Mouse (Mus musculus): ENCODE results near the gene Vmn1r234. TPM values are rescaled to one million over a fixed set of nuclear protein-coding genes. Genes with fewer than 3 reads are reported as not detected.
"Not testable (repeated sequence)": the region's sequence is repeated elsewhere in the genome, so short reads cannot be mapped to it uniquely, and the experiment has no call there.

Vmn1r234 gene
- total RNA-seq (2021), result not detected
- long read RNA-seq, experiment 1, result 0 reads
- long read RNA-seq, experiment 2, result 0 reads

GRCm38 (mm10) chr17:21225787-21226186 is at the start of gene Vmn1r234:
TSS of gene Vmn1r234 (plus strand) at chr17:21226087.
- intact Hi-C loops (cut with DNase I), result no loop called here
- Histone ChIP-seq H3K4me3 (no peak within 1 kb of the TSS), H3K27ac (no peak within 1 kb of the TSS)
- TF ChIP-seq CTCF (IDR thresholded peaks at IDR 0.05), result no peak
- no peak for DNase-seq (ENCODE audit: extremely low spot score in 1 of 2, low spot score in 2 of 2)

GRCm38 (mm10) chr17:21211081-21211480 is 14.8 kb upstream of the Vmn1r234 start:
- intact Hi-C loops (cut with DNase I); DNase-seq (ENCODE audit: extremely low spot score in 1 of 2, low spot score in 2 of 2); H3K4me3 ChIP-seq; H3K27ac ChIP-seq: not testable (repeated sequence)

- no peak overlapping the region for H3K4me3 ChIP-seq
- DNase-seq (ENCODE audit: extremely low spot score in 1 of 2, low spot score in 2 of 2), result peak; percentile 43 to 55
- intact Hi-C loops (cut with DNase I), result loop anchor here (2.0 to 5.0 kb wide), 3 partner anchors 191 to 346 kb away; partner anchors contain the start of gene Zfp54
Measured at GRCm38 (mm10) chr17:21231654-21232053, 5.8 kb downstream of the Vmn1r234 start.

GRCm38 (mm10) chr17:21256111-21256510 is 30.2 kb downstream of the Vmn1r234 start, which contains the start of gene Vmn1r235:
TSS of gene Vmn1r235 (plus strand) at chr17:21256411.
- no peak for TF ChIP-seq CTCF (IDR thresholded peaks at IDR 0.05)
- intact Hi-C loops (cut with DNase I), result no loop called here
- no peak within 1 kb of the TSS for H3K4me3 ChIP-seq
- DNase-seq (ENCODE audit: extremely low spot score in 1 of 2, low spot score in 2 of 2), result no peak
- H3K27ac ChIP-seq, result no peak within 1 kb of the TSS

More at GRCm38 (mm10) chr17:21231654-21232053, 5.8 kb downstream of the Vmn1r234 start:
- peak; percentile 65 for TF ChIP-seq CTCF (IDR thresholded peaks at IDR 0.05)
- H3K27ac ChIP-seq, result no peak overlapping the region

GRCm38 (mm10) chr17:21272103-21272502 is 46.2 kb downstream of the Vmn1r234 start:
- peak; percentile 37 for DNase-seq (ENCODE audit: extremely low spot score in 1 of 2, low spot score in 2 of 2)
- TF ChIP-seq CTCF (IDR thresholded peaks at IDR 0.05), result peak; percentile 76
- intact Hi-C loops (cut with DNase I), result loop anchor here (1.0 kb wide), 2 partner anchors 150 to 244 kb away; no protein-coding TSS in a partner anchor
- no peak overlapping the region for H3K4me3 ChIP-seq
- H3K27ac ChIP-seq, result no peak overlapping the region

GRCm38 (mm10) chr17:21282642-21283041 is 56.8 kb downstream of the Vmn1r234 start, which contains the start of gene Vmn1r236:
TSS of gene Vmn1r236 (plus strand) at chr17:21282942.
- no peak for TF ChIP-seq CTCF (IDR thresholded peaks at IDR 0.05)
- Histone ChIP-seq H3K27ac (no peak within 1 kb of the TSS), H3K4me3 (no peak within 1 kb of the TSS)
- no peak for DNase-seq (ENCODE audit: extremely low spot score in 1 of 2, low spot score in 2 of 2)
- intact Hi-C loops (cut with DNase I), result no loop called here

GRCm38 (mm10) chr17:21284395-21284794 is 58.5 kb downstream of the Vmn1r234 start:
- Histone ChIP-seq H3K4me3 (no peak overlapping the region), H3K27ac (no peak overlapping the region)
- no peak for TF ChIP-seq CTCF (IDR thresholded peaks at IDR 0.05)
- no peak for DNase-seq (ENCODE audit: extremely low spot score in 1 of 2, low spot score in 2 of 2)
- intact Hi-C loops (cut with DNase I), result no loop called here

Small RNAs within 50 kb of the gene (microRNA-seq; reads per million reads assigned to microRNA genes)
- 0 reads per million in 2 experiments for gene Gm26384

Other genes starting within 250 kb of the Vmn1r234 start
- gene Vmn1r233, start 229.6 kb upstream of the Vmn1r234 start, total RNA-seq (2021), result not detected
- gene Zfp160, start 217.2 kb upstream of the Vmn1r234 start, total RNA-seq (2021), result 10 to 100 TPM; 19.7 to 22.4 TPM
- gene Vmn1r235, start 30.3 kb downstream of the Vmn1r234 start, total RNA-seq (2021), result not detected
- gene Vmn1r236, start 56.9 kb downstream of the Vmn1r234 start, total RNA-seq (2021), result not detected
- not detected for gene Vmn1r237, start 85.8 kb downstream of the Vmn1r234 start, total RNA-seq (2021)
- 1 to 10 TPM; 1.2 TPM for gene Zfp677, start 157.7 kb downstream of the Vmn1r234 start, total RNA-seq (2021)
- 1 to 10 TPM; 1.0 to 1.3 TPM for gene Zfp54, start 197.1 kb downstream of the Vmn1r234 start, total RNA-seq (2021)
- gene Zfp51, start 224.3 kb downstream of the Vmn1r234 start, total RNA-seq (2021), result 1 to 10 TPM; 4.0 to 4.6 TPM

All from left cerebral cortex, adult 2 months (tissue).